Mouse (Mus musculus) erythroblast, embryonic 14.5 days (primary cell): ENCODE measurements around the gene Rps27l.

ENCODE experiments used
- GATA1 ChIP-seq: IDR thresholded peaks from 2 replicates; pipeline ENCODE4 v1.6.1; 2012; ENCODE audit warnings: low read length, inconsistent platforms, mixed read lengths
- TAL1 ChIP-seq: IDR thresholded peaks from 3 replicates; pipeline ENCODE4 v1.6.1; 2012; ENCODE audit warnings: low read length, inconsistent platforms, mixed read lengths

- no peak for TF ChIP-seq GATA1
- TF ChIP-seq TAL1, result no peak
Measured at GRCm38 (mm10) chr9:66957451-66957850, 11.6 kb downstream of the Rps27l start.
